Mouse (Mus musculus): ENCODE data around the gene Rpl10l.

- TF ChIP-seq POLR2A (IDR thresholded peaks at IDR 0.05; ENCODE audit: insufficient read depth, low read depth, low read length) (no peak), CTCF (IDR thresholded peaks at IDR 0.05; ENCODE audit: insufficient read depth, low read depth, low read length) (no peak)
Observed at GRCm38 (mm10) chr12:66275890-66276289, 8.3 kb downstream of the Rpl10l start.

All from olfactory bulb, adult 2 months (tissue).